Mouse (Mus musculus): ENCODE data around the gene Gm10118.

Gm10118 gene

DNA sequence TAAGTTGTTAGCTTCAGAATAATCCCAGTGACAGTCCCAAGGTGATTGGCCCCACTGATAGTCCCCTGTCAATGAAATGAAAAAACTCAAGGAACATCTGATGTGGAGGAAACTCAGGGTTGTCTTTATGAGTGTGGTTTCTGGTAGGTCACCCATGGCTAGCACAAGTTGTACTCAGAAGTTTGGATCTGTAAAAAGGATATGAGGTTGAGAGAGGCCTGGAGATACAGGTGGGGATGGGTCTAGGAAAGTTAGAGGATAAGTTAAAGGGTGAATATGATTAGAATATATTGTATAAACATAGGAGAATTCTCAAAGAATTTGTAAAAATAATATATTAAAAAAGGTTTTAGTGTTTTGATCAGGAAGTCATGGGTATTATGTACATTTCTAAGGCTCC is at the start of gene Gm10118:
TSS of gene Gm10118 (minus strand) at position 101 of the 400 bp plus-strand sequence.
- DNase-seq, result no peak

GRCm38 (mm10) chr10:63972300-63972699 is 45.1 kb upstream of the Gm10118 start:
- peak; percentile 73 for DNase-seq

DNA sequence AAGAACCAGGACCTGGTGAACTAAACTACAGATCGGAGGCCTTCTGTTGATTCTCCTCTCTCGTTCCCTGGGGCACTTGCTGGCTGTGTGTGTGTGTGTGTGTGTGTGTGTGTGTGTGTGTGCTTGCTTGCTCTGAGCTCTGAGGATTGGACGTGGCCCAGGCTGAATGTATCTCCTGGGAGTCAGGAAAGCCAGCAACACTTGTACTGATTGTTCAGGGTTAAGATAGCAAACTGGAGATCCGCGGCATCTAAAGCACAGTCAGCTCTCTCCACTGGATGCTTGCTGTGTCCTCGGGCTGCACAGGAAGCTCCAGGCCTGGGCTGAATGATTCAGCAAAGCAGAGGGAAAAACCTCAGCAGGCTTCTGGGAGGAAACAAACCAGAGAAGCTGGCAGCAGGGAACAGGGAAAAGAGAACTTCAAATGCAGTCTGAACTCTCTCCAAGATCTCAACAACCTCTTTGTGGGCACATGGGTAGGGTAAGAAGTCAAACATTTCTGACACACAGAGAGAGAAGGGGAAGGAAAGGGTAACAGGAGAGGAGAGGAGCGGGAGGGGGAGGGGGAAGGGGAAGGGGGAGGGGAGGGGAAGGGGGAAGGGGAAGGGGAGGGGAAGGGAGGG is 27.2 kb upstream of the Gm10118 start:
- peak; percentile 35 for DNase-seq

- peak; percentile 17 for DNase-seq
Measured at GRCm38 (mm10) chr10:63951481-63951880, 24.2 kb upstream of the Gm10118 start.

GRCm38 (mm10) chr10:63950867-63951266 is 23.6 kb upstream of the Gm10118 start:
- DNase-seq, result no peak

- DNase-seq, result no peak
Measured at GRCm38 (mm10) chr10:63947266-63947665, 20.0 kb upstream of the Gm10118 start.

GRCm38 (mm10) chr10:63945534-63945933 is 18.3 kb upstream of the Gm10118 start:
- DNase-seq, result no peak

DNA sequence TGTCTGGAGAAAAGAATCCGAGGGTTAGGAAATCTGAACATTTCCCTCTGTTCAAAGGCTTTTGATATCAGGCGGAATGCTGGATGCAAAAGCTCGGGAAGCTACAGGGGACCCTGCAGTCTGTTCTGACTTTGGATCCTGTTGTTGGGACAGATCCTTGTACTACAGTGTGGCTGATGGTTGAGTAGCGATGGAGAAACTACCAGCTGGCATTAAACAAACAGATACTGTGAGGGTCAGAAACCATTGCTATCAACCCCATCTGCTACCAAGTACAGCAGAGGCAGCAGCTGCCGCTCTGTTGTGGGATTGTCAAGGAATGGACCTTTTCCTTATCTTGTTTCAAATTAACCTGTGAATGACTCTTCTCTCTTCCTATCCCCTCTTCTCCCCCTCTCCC is 6.7 kb upstream of the Gm10118 start:
- DNase-seq, result no peak

- DNase-seq, result no peak
Measured at GRCm38 (mm10) chr10:63908878-63909277, 18.4 kb downstream of the Gm10118 start.

DNA sequence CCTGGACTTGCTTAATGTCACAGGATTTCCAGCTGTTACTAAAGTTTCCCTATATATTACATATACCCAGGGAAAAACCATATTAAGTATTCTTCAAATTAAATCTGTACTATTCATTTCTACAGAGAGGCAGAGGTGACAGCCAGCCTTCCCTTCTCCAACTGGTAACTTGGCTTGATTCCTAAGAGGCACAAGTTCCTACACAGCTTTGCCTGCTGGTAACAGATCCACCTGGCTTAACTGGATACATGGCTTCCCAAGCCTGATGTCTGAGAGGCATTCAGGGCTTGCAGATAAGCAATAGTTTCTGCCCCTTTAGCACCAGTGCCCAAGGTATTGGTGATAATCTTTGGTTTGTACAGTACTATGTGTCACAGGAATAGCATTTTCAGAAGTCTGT is 27.3 kb downstream of the Gm10118 start:
- DNase-seq, result no peak

GRCm38 (mm10) chr10:63894612-63895011 is 32.6 kb downstream of the Gm10118 start:
- DNase-seq, result no peak

GRCm38 (mm10) chr10:63886449-63887088 is 40.7 kb downstream of the Gm10118 start:
- DNase-seq, result peak; percentile 14

GRCm38 (mm10) chr10:63880462-63880903 is 46.8 kb downstream of the Gm10118 start:
- peak; percentile 77 for DNase-seq
